Mouse (Mus musculus) neural tube, embryonic 15.5 days (tissue): ENCODE results near the gene Ltbp2. TPM values are rescaled to one million over a fixed set of nuclear protein-coding genes. Genes with fewer than 3 reads are reported as not detected.

Source experiments
- ATAC-seq: fragments of 200-750 bp; cut with Nextera tagmentation; 2 replicates; pipeline ENCODE4 v1.8.0; 2017; ENCODE audit warnings: mild to moderate bottlenecking, moderate TSS enrichment, moderate library complexity; ENCODE audit not compliant: low FRiP score
- H3K27ac ChIP-seq: fragments of 300-500 bp; sonication (generic); replicated peaks from 2 replicates; pipeline ENCODE4 v1.5.1; 2015; ENCODE audit warnings: mild to moderate bottlenecking, inconsistent platforms
- H3K27me3 ChIP-seq: fragments of 300-500 bp; sonication (generic); replicated peaks from 2 replicates; pipeline ENCODE4 v1.6.1; 2015; ENCODE audit warnings: inconsistent platforms
- H3K36me3 ChIP-seq: fragments of 300-500 bp; sonication (generic); 2 replicates; pipeline ENCODE4 v1.6.1; 2015; ENCODE audit warnings: inconsistent platforms
- H3K4me1 ChIP-seq: fragments of 300-500 bp; sonication (generic); 2 replicates; pipeline ENCODE4 v1.6.1; 2015; ENCODE audit warnings: inconsistent platforms
- H3K4me2 ChIP-seq: fragments of 300-500 bp; sonication (generic); 2 replicates; pipeline ENCODE4 v1.6.1; 2015; ENCODE audit warnings: inconsistent platforms, mild to moderate bottlenecking, moderate library complexity
- H3K4me3 ChIP-seq: fragments of 300-500 bp; sonication (generic); replicated peaks from 2 replicates; pipeline ENCODE4 v1.5.1; 2015; ENCODE audit warnings: mild to moderate bottlenecking, inconsistent platforms
- H3K9ac ChIP-seq: fragments of 300-500 bp; sonication (generic); replicated peaks from 2 replicates; pipeline ENCODE4 v1.6.1; 2015; ENCODE audit warnings: mild to moderate bottlenecking, inconsistent platforms
- H3K9me3 ChIP-seq: fragments of 300-500 bp; sonication (generic); replicated peaks from 2 replicates; pipeline ENCODE4 v1.6.1; 2016; ENCODE audit warnings: inconsistent platforms
- WGBS: fragments of 180-500 bp; shearing (Covaris S2); methylation state at CpG from one replicate; pipeline ENCODE4 v1.1.7; 2015; ENCODE audit warnings: mixed read lengths; 5-methylcytosine and 5-hydroxymethylcytosine counted together
- polyA plus RNA-seq: library from polyadenylated mRNA; unstranded; fragments of >200 nt; fragmentation: Nextera tagmentation; extraction: Ambion mirVana; gene quantifications from 2 replicates; pipeline ENCODE4 v1.2.1, GENCODE M21; 2015

The Ltbp2 gene
- polyA plus RNA-seq, 1 experiment from 2014 or later, result 0.22 TPM

DNA sequence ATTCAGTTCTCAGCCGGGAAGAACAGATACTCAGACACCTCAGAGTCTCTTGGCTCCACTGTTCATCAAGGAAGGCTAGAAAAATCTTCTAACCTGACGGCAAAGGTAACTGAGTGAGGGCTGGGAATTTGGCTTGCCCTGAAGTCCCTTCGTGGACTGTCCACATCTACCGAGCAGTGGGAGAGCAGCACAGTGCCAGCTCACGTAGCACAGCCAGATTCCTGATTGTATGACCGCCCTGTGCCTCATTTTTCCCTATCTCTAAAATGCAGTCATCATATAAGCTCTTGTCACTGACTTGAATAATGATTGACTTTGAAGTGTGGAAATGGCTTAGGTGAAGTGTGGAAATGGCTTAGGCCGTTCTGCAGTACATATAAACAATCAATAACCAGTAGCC lies 28.1 kb upstream of the Ltbp2 start:
- WGBS, result 79% methylated on average over 7 of the region's 7 CpGs
- Histone ChIP-seq H3K4me2 (no peak overlapping the region), H3K9me3 (no peaks in the 10 kb centered on the region), H3K27me3 (no peaks in the 10 kb centered on the region), H3K36me3 (no peaks in the 10 kb centered on the region), H3K9ac (no peak overlapping the region), H3K27ac (no peak overlapping the region), H3K4me3 (no peak overlapping the region), H3K4me1 (peaks cover 9% of the 10 kb centered on the region)
- ATAC-seq, result no peak

DNA sequence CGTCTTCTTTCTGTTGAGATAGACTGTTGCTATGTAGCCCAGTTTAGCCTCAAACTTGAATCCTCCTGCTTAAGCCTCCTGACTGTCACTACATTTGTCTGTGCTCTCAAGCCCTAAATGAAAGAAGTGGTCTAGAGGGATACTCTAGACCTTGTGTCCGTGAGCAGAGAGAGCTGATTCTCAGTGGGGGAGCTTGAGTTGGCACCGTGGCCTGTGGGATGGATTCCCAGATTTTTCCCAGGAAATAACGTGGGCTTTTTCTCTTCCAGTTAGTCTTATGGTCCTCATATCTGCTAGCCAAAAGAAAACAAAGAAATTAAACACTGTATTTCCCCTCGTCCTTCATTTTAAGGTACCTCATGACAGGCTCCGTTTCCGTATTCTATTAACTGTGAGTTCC lies 24.0 kb upstream of the Ltbp2 start:
- H3K4me3 ChIP-seq, result no peak overlapping the region
- WGBS, result 79% methylated on average over 7 of the region's 7 CpGs

DNA sequence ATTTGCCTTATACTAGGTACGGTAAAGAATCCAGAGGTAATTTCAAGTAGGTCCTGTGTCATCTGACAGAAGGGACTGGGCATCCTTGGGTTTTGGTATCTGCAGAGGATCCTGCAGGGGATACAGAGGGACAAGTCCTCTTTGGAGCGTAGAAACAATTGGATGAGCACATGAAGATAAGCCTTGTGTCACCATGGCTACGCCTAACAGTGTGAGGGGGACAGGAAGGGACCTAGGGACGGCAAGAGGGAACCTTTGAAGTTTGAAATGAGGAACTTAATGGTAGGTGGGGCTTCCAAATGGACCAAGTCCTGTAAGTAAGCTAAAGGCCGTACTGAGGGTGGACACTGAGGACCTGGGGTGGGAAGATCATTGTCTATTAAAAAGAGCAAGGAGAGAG lies 21.0 kb upstream of the Ltbp2 start:
- no peak for ATAC-seq
- H3K27ac ChIP-seq, result no peak overlapping the region
- 0 out of 2 replicates have a peak, but pooled peaks cover 3% of the 10 kb centered on the region for H3K4me1 ChIP-seq
- no peaks in the 10 kb centered on the region for H3K36me3 ChIP-seq
- 80% methylated on average over 5 of the region's 5 CpGs for WGBS
- H3K4me3 ChIP-seq, result no peak overlapping the region
- no peaks in the 10 kb centered on the region for H3K9me3 ChIP-seq
- no peak overlapping the region for H3K9ac ChIP-seq
- H3K27me3 ChIP-seq, result no peaks in the 10 kb centered on the region
- no peak overlapping the region for H3K4me2 ChIP-seq

More for the DNA sequence above, 24.0 kb upstream of the Ltbp2 start:
- no peak overlapping the region for H3K27ac ChIP-seq
- no peak overlapping the region for H3K4me2 ChIP-seq
- no peaks in the 10 kb centered on the region for H3K36me3 ChIP-seq
- no peaks in the 10 kb centered on the region for H3K4me1 ChIP-seq
- H3K9me3 ChIP-seq, result no peaks in the 10 kb centered on the region
- no peaks in the 10 kb centered on the region for H3K27me3 ChIP-seq
- H3K9ac ChIP-seq, result no peak overlapping the region
- ATAC-seq, result no peak

DNA sequence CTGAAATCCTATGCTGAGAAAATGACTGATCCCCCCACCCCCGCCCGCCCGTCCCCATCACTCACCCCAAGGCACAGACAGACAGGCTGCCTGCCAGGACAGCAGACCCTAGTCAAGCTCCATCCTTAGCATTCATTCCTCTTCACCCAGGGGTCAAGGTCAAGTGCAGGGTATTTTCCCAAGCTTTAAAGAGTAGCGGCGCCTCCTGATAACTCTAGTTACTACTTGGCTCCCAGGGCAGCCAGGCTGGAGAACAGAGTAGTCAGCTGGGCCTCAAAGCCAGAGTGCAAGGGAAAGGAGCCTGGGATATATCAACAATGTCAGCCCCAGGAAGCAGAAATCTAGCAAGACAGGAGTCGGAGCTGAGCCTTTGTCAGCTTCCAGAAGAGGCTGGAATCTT lies 19.9 kb upstream of the Ltbp2 start:
- no peaks in the 10 kb centered on the region for H3K9me3 ChIP-seq
- no peak overlapping the region for H3K4me3 ChIP-seq
- 0 out of 2 replicates have a peak, but pooled peaks cover 3% of the 10 kb centered on the region for H3K4me1 ChIP-seq
- no peak overlapping the region for H3K9ac ChIP-seq
- WGBS, result 82% methylated on average over 6 of the region's 6 CpGs
- no peak overlapping the region for H3K4me2 ChIP-seq
- no peak overlapping the region for H3K27ac ChIP-seq
- no peaks in the 10 kb centered on the region for H3K27me3 ChIP-seq
- no peak for ATAC-seq
- H3K36me3 ChIP-seq, result no peaks in the 10 kb centered on the region

DNA sequence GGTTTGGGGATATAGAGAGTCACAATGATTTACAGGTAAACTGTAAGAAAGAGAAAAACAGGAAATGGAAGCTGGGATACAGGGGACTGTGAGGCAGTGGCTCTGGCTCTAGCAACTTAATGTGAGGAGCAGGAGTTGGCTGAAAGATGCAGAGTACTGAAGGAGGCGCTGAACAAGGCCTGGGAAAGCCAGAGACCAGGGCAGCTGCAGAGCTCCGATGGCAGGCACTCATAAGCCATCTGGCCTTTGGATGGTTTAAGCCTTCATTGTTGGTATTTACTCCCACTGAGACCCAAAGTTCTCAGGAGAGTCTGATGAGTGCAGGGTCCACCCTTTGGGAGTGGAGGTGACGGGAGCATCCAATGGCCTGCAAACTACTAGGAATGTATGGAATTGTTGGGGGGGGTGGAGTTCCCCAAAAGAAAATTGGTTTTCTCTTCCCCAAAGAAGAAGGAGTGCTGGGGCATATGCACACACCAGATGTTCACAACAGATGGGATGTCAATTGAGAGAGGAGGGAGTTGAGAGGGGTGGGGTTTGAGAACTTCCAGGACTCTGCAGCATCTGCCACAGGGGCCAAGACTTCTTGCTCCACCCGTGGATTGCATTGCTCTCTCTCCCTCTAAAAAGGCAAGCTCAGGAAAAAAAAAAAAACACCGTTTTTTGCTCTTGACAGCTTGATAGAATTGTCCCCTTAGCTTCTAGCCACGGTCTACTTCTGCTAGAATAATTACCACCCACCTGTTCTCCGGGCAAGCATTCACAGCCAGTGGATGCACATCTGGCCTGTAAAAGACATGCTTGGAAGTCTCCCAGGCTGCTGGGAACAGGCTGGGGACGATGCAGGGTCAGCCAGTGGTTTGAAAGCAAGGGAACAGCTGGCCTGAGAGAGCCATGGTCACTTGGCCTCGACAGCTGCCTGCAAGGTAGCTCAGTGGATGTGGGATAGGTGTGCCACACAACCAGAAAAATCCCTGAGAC lies 17.6 kb upstream of the Ltbp2 start:
- no peaks in the 10 kb centered on the region for H3K36me3 ChIP-seq
- no peaks in the 10 kb centered on the region for H3K27me3 ChIP-seq
- H3K4me2 ChIP-seq, result no peak overlapping the region
- H3K4me1 ChIP-seq, result 0 out of 2 replicates have a peak, but pooled peaks cover 3% of the 10 kb centered on the region
- no peaks in the 10 kb centered on the region for H3K9me3 ChIP-seq
- H3K4me3 ChIP-seq, result no peak overlapping the region
- 55% methylated on average over 9 of the region's 9 CpGs for WGBS
- H3K9ac ChIP-seq, result no peak overlapping the region
- ATAC-seq, result no peak
- H3K27ac ChIP-seq, result no peak overlapping the region

DNA sequence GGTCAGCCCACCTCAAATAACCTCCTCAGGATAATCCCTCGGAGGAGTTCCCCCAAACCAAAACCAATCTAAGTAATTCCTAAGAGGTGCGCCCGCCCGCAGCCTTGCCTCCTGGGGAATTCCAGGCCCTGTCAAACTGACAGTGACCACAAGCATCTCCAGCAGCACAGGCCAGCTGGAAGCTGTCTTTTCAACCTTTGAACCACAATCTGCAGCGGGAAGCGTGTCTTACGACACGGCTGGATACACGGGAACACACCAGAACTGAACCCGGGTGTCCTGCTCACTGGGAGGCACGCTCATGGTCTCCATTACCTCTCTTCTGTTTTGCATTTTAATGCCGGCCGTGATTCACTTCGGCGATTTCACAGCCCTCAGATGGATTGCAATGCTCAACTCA lies 14.0 kb upstream of the Ltbp2 start:
- Histone ChIP-seq H3K9me3 (no peaks in the 10 kb centered on the region), H3K4me1 (0 out of 2 replicates have a peak, but pooled peaks cover 3% of the 10 kb centered on the region), H3K36me3 (no peaks in the 10 kb centered on the region), H3K27ac (no peak overlapping the region), H3K27me3 (no peaks in the 10 kb centered on the region), H3K4me2 (no peak overlapping the region), H3K9ac (no peak overlapping the region), H3K4me3 (no peak overlapping the region)
- WGBS, result 62% methylated on average over 15 of the region's 15 CpGs
- no peak for ATAC-seq

DNA sequence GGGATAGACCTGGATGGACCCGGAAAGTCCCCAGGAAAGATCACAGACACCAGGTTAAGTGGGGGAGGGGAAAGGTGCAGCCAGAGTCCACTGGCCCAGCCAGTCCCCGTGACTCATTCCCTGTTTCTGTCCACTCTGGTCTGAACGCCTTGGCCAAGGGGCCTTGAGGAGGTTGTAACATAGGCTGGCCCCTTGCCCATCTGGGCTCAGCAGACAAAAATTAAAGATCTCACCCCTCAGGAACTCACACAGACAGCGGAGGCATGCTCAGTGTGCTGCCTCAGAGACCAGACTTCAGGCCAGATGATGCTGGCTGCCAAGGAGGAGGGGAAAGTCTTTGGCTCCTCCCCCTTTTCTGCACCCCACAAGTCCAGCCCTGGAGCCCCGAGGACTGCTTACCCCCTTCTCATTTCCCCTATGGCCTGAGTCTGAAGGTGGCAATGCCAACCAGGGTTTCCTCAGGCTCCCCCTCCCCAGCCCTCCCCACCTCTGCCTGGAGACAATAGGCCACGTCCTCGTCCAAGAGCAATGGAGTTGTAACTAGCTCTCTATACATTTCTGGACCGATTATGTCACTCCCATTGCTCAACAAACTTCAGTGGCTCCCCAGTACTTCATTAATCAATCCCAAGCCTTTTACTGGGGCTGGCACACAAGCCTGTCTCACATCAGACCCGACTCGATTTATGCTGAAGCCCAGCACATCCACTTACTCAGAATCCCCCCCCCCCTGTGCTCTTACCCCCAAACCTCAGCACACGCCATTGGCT lies 9.0 kb upstream of the Ltbp2 start:
- H3K4me1 ChIP-seq, result no peaks in the 10 kb centered on the region
- no peak overlapping the region for H3K4me3 ChIP-seq
- no peak overlapping the region for H3K27ac ChIP-seq
- H3K9ac ChIP-seq, result no peak overlapping the region
- no peak for ATAC-seq
- H3K9me3 ChIP-seq, result no peaks in the 10 kb centered on the region
- H3K36me3 ChIP-seq, result no peaks in the 10 kb centered on the region
- H3K4me2 ChIP-seq, result no peak overlapping the region
- WGBS, result 72% methylated on average over 11 of the region's 11 CpGs
- no peaks in the 10 kb centered on the region for H3K27me3 ChIP-seq

DNA sequence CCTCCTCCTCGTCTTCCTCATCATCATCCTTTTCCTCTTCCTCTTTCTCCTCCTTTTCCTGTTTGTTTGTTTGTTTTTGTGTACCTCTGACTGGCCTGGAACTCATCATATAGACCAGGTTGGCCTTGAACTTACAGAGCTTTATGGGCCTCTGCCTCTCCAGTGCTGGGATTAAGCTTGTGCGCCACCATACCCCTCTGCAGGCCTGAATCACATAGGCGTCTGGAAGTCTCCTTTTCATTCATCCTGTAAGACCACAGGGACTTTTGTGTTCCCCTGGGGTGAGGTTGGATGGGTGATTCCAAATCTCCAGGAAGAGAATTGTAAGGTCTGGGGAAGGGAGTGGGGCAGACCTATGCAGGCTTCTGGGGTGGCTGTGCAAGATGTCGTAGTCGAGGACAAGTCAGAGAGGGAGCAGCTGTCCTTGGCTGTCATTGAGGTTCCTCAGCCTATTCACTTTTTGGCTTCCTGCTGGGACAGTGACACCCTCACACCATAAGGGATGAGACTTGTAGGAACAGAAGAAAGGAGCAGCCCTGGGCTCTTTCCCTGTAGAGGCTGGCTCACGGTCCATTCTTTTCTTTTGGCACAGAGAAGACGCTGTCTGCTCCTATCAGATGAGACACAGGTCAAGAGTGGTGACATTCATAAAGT lies 8.2 kb upstream of the Ltbp2 start:
- Histone ChIP-seq H3K9me3 (no peaks in the 10 kb centered on the region), H3K4me2 (no peak overlapping the region), H3K36me3 (no peaks in the 10 kb centered on the region), H3K9ac (no peak overlapping the region), H3K27me3 (no peaks in the 10 kb centered on the region), H3K4me1 (no peaks in the 10 kb centered on the region), H3K27ac (no peak overlapping the region), H3K4me3 (no peak overlapping the region)
- ATAC-seq, result no peak
- WGBS, result 84% methylated on average over 7 of the region's 7 CpGs

DNA sequence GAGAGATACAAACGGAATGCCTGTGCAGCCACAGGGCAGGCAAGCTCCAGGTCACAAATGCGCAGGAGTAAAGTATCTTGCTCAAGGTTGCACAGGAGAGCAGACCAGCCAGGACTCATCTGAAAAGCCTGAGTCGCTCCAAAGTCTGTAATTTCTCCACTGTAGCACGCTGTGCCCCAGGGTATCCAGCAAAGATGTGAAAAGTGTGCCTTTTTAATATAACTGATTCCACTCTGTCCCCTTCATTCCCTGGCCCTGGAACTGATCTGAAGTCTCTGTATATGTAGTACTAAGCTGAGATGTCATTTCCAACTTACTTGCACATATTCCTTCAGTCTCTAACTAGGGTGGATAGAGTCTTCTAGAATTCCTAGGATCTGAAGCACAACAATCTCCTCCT lies 6.5 kb upstream of the Ltbp2 start:
- Histone ChIP-seq H3K9ac (no peak overlapping the region), H3K4me3 (no peak overlapping the region), H3K9me3 (no peaks in the 10 kb centered on the region), H3K36me3 (no peaks in the 10 kb centered on the region), H3K4me1 (no peaks in the 10 kb centered on the region), H3K27me3 (peaks cover 14% of the 10 kb centered on the region), H3K27ac (no peak overlapping the region), H3K4me2 (no peak overlapping the region)
- 84% methylated on average over 4 of the region's 4 CpGs for WGBS
- no peak for ATAC-seq

DNA sequence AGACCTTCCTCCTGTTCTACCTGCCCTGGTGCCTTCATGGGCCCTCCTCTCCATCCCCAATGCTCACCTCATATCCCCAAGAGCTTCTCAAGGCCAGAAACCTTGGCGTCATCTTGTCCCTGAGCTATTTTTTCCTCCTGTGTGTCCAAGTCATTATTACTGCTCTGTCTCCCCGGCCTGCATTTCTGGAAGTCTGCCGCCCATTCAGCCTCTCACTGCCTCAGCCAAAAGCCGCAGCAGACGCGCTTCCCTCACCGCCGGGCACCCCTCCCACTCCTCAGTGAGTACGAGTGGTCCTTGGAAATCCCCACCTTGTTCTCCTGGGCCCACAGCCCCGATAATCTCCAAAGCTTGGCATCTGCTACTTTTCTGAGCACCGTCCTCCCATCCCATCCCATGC lies 3.8 kb upstream of the Ltbp2 start:
- H3K27me3 ChIP-seq, result peaks cover 41% of the 10 kb centered on the region
- H3K4me3 ChIP-seq, result no peak overlapping the region
- ATAC-seq, result no peak
- no peaks in the 10 kb centered on the region for H3K36me3 ChIP-seq
- H3K9me3 ChIP-seq, result no peaks in the 10 kb centered on the region
- H3K4me1 ChIP-seq, result peaks cover 14% of the 10 kb centered on the region
- no peak overlapping the region for H3K4me2 ChIP-seq
- H3K9ac ChIP-seq, result no peak overlapping the region
- WGBS, result 65% methylated on average over 11 of the region's 11 CpGs
- H3K27ac ChIP-seq, result no peak overlapping the region

DNA sequence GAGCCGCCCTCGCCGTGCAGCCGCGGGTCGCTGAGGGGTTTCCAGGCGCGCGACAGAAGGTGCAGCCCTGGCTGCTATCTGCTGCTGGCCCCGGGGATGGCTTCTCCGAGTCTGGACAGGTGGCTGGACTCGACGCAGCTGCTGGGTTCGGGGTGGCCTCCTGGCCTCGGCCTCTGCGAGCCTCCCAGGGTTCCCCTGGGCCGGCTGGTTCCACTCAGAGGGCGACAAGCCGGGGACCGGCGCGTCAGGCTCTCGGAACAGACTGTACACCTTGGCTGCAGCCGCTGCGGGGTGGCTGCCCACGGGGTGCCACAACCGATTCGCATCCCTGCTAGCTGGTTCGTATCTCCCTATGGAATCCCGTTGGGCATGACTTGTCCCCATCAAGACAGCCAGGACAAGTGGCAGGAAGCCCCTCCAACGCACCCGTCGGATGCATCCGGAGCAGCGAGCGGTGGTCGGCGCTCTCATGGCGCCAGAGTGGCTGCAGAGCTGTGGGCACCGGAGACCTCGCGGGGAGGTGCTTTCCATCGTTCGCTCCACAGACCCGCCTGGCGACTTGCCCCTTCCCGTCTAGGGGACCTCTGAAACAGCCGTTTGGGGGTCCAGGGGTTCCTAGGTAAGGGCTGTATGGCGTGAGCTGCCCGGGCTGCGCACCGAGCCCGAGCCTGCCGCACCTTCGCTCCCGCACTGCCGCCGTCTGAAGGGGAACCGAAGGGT lies 411 bp downstream of the Ltbp2 start:
- no peak for ATAC-seq
- 2% methylated on average over 59 of the region's 59 CpGs for WGBS
- Histone ChIP-seq H3K27me3 (peaks cover 56% of the 10 kb centered on the region), H3K4me1 (peaks cover 14% of the 10 kb centered on the region), H3K27ac (no peak overlapping the region), H3K4me3 (peak overlapping the region; percentile 30), H3K4me2 (peak overlapping the region; percentile 52), H3K36me3 (no peaks in the 10 kb centered on the region), H3K9ac (peak overlapping the region; percentile 21; the same call in 1 of the 2 replicates), H3K9me3 (no peaks in the 10 kb centered on the region)
